Mouse (Mus musculus) thymus, postnatal 4 days (tissue): ENCODE data around the gene Colq.

ENCODE experiments used
- DNase-seq: peaks from one replicate; pipeline ENCODE4 v3.0.0; 2021

Gene Colq

GRCm38 (mm10) chr14:31521318-31521717, 69.8 kb downstream of the Colq start:
- peak; percentile 71 for DNase-seq

- DNase-seq, result no peak
Observed at GRCm38 (mm10) chr14:31519165-31519564, 72.0 kb downstream of the Colq start.

GRCm38 (mm10) chr14:31515895-31516294, 75.2 kb downstream of the Colq start:
- DNase-seq, result no peak

GRCm38 (mm10) chr14:31510322-31510721, 80.8 kb downstream of the Colq start:
- DNase-seq, result no peak

GRCm38 (mm10) chr14:31509911-31510310, 81.2 kb downstream of the Colq start:
- DNase-seq, result no peak

GRCm38 (mm10) chr14:31506456-31506855, 84.7 kb downstream of the Colq start:
- DNase-seq, result no peak

- DNase-seq, result no peak
Observed at GRCm38 (mm10) chr14:31503406-31503805, 87.7 kb downstream of the Colq start.

- DNase-seq, result no peak
Observed at GRCm38 (mm10) chr14:31499526-31499925, 91.6 kb downstream of the Colq start.

- peak; percentile 29 for DNase-seq
Observed at GRCm38 (mm10) chr14:31496241-31496646, 94.9 kb downstream of the Colq start.

- no peak for DNase-seq
Observed at GRCm38 (mm10) chr14:31495538-31495937, 95.6 kb downstream of the Colq start.

- DNase-seq, result peak; percentile 92
Observed at GRCm38 (mm10) chr14:31494975-31495455, 96.1 kb downstream of the Colq start, which contains the start of gene Mettl6. Gene Mettl6 (minus strand): TSS chr14:31495040.

- DNase-seq, result peak; percentile 74
Observed at GRCm38 (mm10) chr14:31494349-31494974, 96.7 kb downstream of the Colq start, which contains the start of gene Eaf1. Gene Eaf1 (plus strand): TSS chr14:31494399.

GRCm38 (mm10) chr14:31493901-31494300, 97.2 kb downstream of the Colq start:
- no peak for DNase-seq

- DNase-seq, result no peak
Observed at GRCm38 (mm10) chr14:31488055-31488454, 103.1 kb downstream of the Colq start.

- no peak for DNase-seq
Observed at GRCm38 (mm10) chr14:31486465-31486864, 104.7 kb downstream of the Colq start.

GRCm38 (mm10) chr14:31482417-31482816, 108.7 kb downstream of the Colq start:
- DNase-seq, result no peak

GRCm38 (mm10) chr14:31473297-31473696, 117.8 kb downstream of the Colq start:
- no peak for DNase-seq
